Mouse (Mus musculus): ENCODE measurements around the gene Cep164. TPM values are rescaled to one million over a fixed set of nuclear protein-coding genes. Genes with fewer than 3 reads are reported as not detected.

Cep164 gene
- polyA plus RNA-seq (2012; rRNA removed), result 23.1 and 23.4 TPM in 2 replicates

GRCm38 (mm10) chr9:45828291-45828963 lies at the start of gene Cep164:
Cep164 (minus strand) TSS chr9:45828691.
- peak; percentile 88 for DNase-seq
- Histone ChIP-seq H3K4me3 (replicated peaks; ENCODE audit: extremely low read depth, low read depth, low read length) (peak within 1 kb of the TSS; percentile 90), H3K4me1 (ENCODE audit: control insufficient read depth, insufficient read depth, low read length) (no peaks in the 10 kb centered on the region)
- TF ChIP-seq CTCF (IDR thresholded peaks at IDR 0.05; ENCODE audit: insufficient read depth, low read length) (no peak), POLR2A (IDR thresholded peaks at IDR 0.05; ENCODE audit: borderline replicate concordance, extremely low read depth, low read depth, low read length) (no peak)
- WGBS, result under 1% methylated on average over 31 of the region's 31 CpGs

DNA sequence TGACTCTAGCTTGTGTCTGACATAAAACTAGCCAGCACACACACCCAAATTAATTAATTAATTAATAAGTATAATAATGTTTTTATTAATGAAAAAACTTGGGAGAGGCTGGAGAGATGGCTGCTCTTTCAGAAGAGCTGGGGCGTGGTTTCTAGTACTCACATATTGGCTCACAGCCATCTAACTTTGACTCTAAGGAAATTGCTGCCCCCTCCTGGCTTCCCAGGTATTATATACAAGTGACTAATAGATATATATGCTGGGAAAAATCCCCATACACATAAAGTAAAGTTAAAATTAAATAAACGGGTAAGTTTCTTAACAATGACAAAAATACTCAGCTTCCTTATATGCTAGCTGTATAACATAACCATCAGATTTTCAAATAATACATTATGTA lies 49.4 kb upstream of the Cep164 start:
- 37% methylated on average over 2 of the region's 2 CpGs for WGBS
- no peak overlapping the region for H3K4me3 ChIP-seq (replicated peaks; ENCODE audit: extremely low read depth, low read depth, low read length)
- no peaks in the 10 kb centered on the region for H3K4me1 ChIP-seq (ENCODE audit: control insufficient read depth, insufficient read depth, low read length)
- no peak for TF ChIP-seq CTCF (IDR thresholded peaks at IDR 0.05; ENCODE audit: insufficient read depth, low read length)
- TF ChIP-seq POLR2A (IDR thresholded peaks at IDR 0.05; ENCODE audit: borderline replicate concordance, extremely low read depth, low read depth, low read length), result no peak
- DNase-seq, result peak; percentile 23

DNA sequence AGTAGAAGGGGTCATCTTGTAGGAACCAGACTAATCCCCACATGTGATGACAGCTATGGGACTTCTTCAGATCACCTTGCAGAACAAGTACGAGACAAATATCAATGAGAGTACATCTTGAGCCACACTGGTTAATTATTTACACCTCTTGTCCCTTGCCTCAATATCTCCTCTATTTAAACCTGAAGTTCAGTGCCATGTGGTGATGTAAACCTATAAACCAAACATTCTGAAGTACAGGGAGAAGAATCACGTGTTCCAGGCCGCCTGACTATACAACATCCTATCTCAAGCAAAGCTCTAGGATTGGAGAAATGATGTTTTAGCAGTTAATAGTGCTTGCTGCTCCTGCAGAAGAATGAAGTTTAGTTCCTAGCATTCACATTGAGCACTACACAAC lies 41.8 kb upstream of the Cep164 start:
- no peak overlapping the region for H3K4me3 ChIP-seq (replicated peaks; ENCODE audit: extremely low read depth, low read depth, low read length)
- 76% methylated on average over 3 of the region's 3 CpGs for WGBS
- H3K4me1 ChIP-seq (ENCODE audit: control insufficient read depth, insufficient read depth, low read length), result no peaks in the 10 kb centered on the region
- DNase-seq, result no peak
- TF ChIP-seq CTCF (IDR thresholded peaks at IDR 0.05; ENCODE audit: insufficient read depth, low read length), result no peak
- no peak for TF ChIP-seq POLR2A (IDR thresholded peaks at IDR 0.05; ENCODE audit: borderline replicate concordance, extremely low read depth, low read depth, low read length)

DNA sequence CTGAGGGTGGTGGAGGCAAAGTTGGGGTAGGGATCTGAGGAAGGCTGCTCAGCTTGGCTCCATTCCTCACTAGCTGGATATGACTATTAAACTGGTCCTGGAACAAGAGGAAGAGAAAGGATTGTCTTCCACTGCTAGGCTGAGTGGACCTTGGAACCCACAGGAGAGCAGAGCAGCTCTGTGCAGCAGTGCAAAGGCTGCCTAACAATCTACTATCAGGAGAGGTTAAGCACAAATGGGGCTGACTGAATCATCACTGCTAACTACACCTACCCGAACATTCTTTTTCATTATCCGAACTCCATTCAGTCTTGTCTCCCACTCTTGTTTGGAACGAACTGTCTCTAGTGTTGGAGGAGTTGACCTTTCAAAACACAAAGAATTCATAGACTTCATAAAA lies 40.7 kb upstream of the Cep164 start:
- no peak for DNase-seq
- TF ChIP-seq CTCF (IDR thresholded peaks at IDR 0.05; ENCODE audit: insufficient read depth, low read length) (no peak), POLR2A (IDR thresholded peaks at IDR 0.05; ENCODE audit: borderline replicate concordance, extremely low read depth, low read depth, low read length) (no peak)
- Histone ChIP-seq H3K4me1 (ENCODE audit: control insufficient read depth, insufficient read depth, low read length) (no peaks in the 10 kb centered on the region), H3K4me3 (replicated peaks; ENCODE audit: extremely low read depth, low read depth, low read length) (no peak overlapping the region)
- 92% methylated on average over 3 of the region's 3 CpGs for WGBS

GRCm38 (mm10) chr9:45861813-45862212 lies 33.3 kb upstream of the Cep164 start:
- WGBS, result 91% methylated on average over 7 of the region's 7 CpGs
- DNase-seq, result no peak
- Histone ChIP-seq H3K4me1 (ENCODE audit: control insufficient read depth, insufficient read depth, low read length) (no peaks in the 10 kb centered on the region), H3K4me3 (replicated peaks; ENCODE audit: extremely low read depth, low read depth, low read length) (no peak overlapping the region)
- TF ChIP-seq POLR2A (IDR thresholded peaks at IDR 0.05; ENCODE audit: borderline replicate concordance, extremely low read depth, low read depth, low read length), result no peak

- Histone ChIP-seq H3K4me3 (replicated peaks; ENCODE audit: extremely low read depth, low read depth, low read length) (no peak overlapping the region), H3K4me1 (ENCODE audit: control insufficient read depth, insufficient read depth, low read length) (no peaks in the 10 kb centered on the region)
- WGBS, result 95% methylated on average over 10 of the region's 10 CpGs
- DNase-seq, result no peak
- TF ChIP-seq POLR2A (IDR thresholded peaks at IDR 0.05; ENCODE audit: borderline replicate concordance, extremely low read depth, low read depth, low read length) (no peak), CTCF (IDR thresholded peaks at IDR 0.05; ENCODE audit: insufficient read depth, low read length) (no peak)
Observed at GRCm38 (mm10) chr9:45859364-45859763, 30.9 kb upstream of the Cep164 start.

DNA sequence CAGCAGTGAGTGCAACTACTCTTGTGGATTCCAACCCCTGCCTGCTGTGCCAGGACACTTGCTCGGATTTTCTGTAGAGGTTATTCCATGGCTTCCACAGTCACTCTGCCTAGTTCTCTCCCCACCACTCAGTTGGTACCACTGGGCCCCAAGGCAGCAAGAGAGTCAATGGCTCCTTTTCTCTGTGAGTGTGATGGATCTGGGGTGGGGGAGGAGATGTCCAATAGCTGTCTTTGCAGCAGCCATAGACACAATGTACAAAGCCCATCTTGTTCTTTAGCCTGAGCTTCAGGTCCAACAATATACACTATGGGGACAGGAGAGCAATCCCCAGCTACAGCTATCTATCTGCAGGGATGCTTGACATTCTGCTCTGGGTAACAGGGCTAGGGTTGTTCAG lies 25.6 kb upstream of the Cep164 start:
- TF ChIP-seq CTCF (IDR thresholded peaks at IDR 0.05; ENCODE audit: insufficient read depth, low read length) (no peak), POLR2A (IDR thresholded peaks at IDR 0.05; ENCODE audit: borderline replicate concordance, extremely low read depth, low read depth, low read length) (no peak)
- Histone ChIP-seq H3K4me3 (replicated peaks; ENCODE audit: extremely low read depth, low read depth, low read length) (no peak overlapping the region), H3K4me1 (ENCODE audit: control insufficient read depth, insufficient read depth, low read length) (peaks cover 4% of the 10 kb centered on the region; the same call in 1 of the 2 replicates)
- 70% methylated on average over 1 of the region's 1 CpGs for WGBS
- no peak for DNase-seq

DNA sequence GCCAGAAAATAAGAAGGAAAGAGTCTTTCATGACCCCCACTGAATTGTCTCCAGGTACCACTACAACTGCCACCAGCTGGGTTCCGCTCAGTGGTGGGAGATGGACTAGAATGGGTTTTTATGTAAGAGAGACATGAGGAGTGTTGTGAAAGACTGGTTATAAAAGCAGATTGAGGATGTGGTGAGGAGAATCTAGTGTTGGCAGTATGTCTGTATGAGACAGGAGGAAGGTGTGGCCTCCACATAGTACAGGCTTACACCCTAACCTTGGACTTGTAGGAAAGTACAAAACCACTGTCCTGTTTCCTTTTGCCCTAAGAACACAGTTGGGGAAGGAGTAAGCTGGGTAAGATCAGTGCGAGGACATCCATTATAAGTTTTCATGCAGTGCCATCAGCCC lies 25.2 kb upstream of the Cep164 start:
- no peak for TF ChIP-seq CTCF (IDR thresholded peaks at IDR 0.05; ENCODE audit: insufficient read depth, low read length)
- TF ChIP-seq POLR2A (IDR thresholded peaks at IDR 0.05; ENCODE audit: borderline replicate concordance, extremely low read depth, low read depth, low read length), result no peak
- no peak for DNase-seq
- 85% methylated on average over 2 of the region's 2 CpGs for WGBS
- Histone ChIP-seq H3K4me3 (replicated peaks; ENCODE audit: extremely low read depth, low read depth, low read length) (no peak overlapping the region), H3K4me1 (ENCODE audit: control insufficient read depth, insufficient read depth, low read length) (peaks cover 4% of the 10 kb centered on the region; the same call in 1 of the 2 replicates)

- TF ChIP-seq POLR2A (IDR thresholded peaks at IDR 0.05; ENCODE audit: borderline replicate concordance, extremely low read depth, low read depth, low read length) (no peak), CTCF (IDR thresholded peaks at IDR 0.05; ENCODE audit: insufficient read depth, low read length) (no peak)
- no peak overlapping the region for H3K4me3 ChIP-seq (replicated peaks; ENCODE audit: extremely low read depth, low read depth, low read length)
- no peak for DNase-seq
- 93% methylated on average over 2 of the region's 2 CpGs for WGBS
- peaks cover 4% of the 10 kb centered on the region; the same call in 1 of the 2 replicates for H3K4me1 ChIP-seq (ENCODE audit: control insufficient read depth, insufficient read depth, low read length)
Observed at GRCm38 (mm10) chr9:45851776-45852175, 23.3 kb upstream of the Cep164 start.

GRCm38 (mm10) chr9:45851330-45851729 lies 22.8 kb upstream of the Cep164 start:
- Histone ChIP-seq H3K4me1 (ENCODE audit: control insufficient read depth, insufficient read depth, low read length) (peaks cover 4% of the 10 kb centered on the region; the same call in 1 of the 2 replicates), H3K4me3 (replicated peaks; ENCODE audit: extremely low read depth, low read depth, low read length) (no peak overlapping the region)
- 29% methylated on average over 5 of the region's 5 CpGs for WGBS
- no peak for TF ChIP-seq CTCF (IDR thresholded peaks at IDR 0.05; ENCODE audit: insufficient read depth, low read length)
- TF ChIP-seq POLR2A (IDR thresholded peaks at IDR 0.05; ENCODE audit: borderline replicate concordance, extremely low read depth, low read depth, low read length), result no peak
- DNase-seq, result no peak

Measured in lung, adult 2 months (tissue).